Mouse (Mus musculus): ENCODE results near the gene Prdm16. TPM values are rescaled to one million over a fixed set of nuclear protein-coding genes. Genes with fewer than 3 reads are reported as not detected.

Gene Prdm16
- polyA plus RNA-seq, 1 experiment from 2014 or later = 22.4 TPM

- no peak overlapping the region for H3K4me2 ChIP-seq
- H3K9me3 ChIP-seq = no peaks in the 10 kb centered on the region
- 71% methylated on average over 24 of the region's 24 CpGs for WGBS
- H3K4me3 ChIP-seq = no peak overlapping the region
- no peak for ATAC-seq (ENCODE audit: borderline replicate concordance, extremely low read depth, low FRiP score, low TSS enrichment)
- no peaks in the 10 kb centered on the region for H3K36me3 ChIP-seq
- H3K27ac ChIP-seq = no peak overlapping the region
- peaks cover 23% of the 10 kb centered on the region for H3K4me1 ChIP-seq
- no peaks in the 10 kb centered on the region for H3K27me3 ChIP-seq
- H3K9ac ChIP-seq = no peak overlapping the region
Observed at GRCm38 (mm10) chr4:154400256-154401171, 236.2 kb downstream of the Prdm16 start.

- Histone ChIP-seq H3K9ac (no peak overlapping the region), H3K4me1 (peaks cover 23% of the 10 kb centered on the region), H3K9me3 (no peaks in the 10 kb centered on the region), H3K27ac (no peak overlapping the region), H3K4me2 (no peak overlapping the region), H3K27me3 (no peaks in the 10 kb centered on the region), H3K4me3 (no peak overlapping the region), H3K36me3 (no peaks in the 10 kb centered on the region)
- WGBS = 79% methylated on average over 11 of the region's 11 CpGs
- ATAC-seq (ENCODE audit: borderline replicate concordance, extremely low read depth, low FRiP score, low TSS enrichment) = no peak
Observed at GRCm38 (mm10) chr4:154399634-154400033, 237.0 kb downstream of the Prdm16 start.

GRCm38 (mm10) chr4:154396652-154397301 lies 239.9 kb downstream of the Prdm16 start:
- Histone ChIP-seq H3K4me1 (peaks cover 27% of the 10 kb centered on the region), H3K9ac (no peak overlapping the region), H3K36me3 (no peaks in the 10 kb centered on the region), H3K4me3 (no peak overlapping the region), H3K27me3 (no peaks in the 10 kb centered on the region), H3K9me3 (no peaks in the 10 kb centered on the region), H3K4me2 (no peak overlapping the region), H3K27ac (no peak overlapping the region)
- no peak for ATAC-seq (ENCODE audit: borderline replicate concordance, extremely low read depth, low FRiP score, low TSS enrichment)
- 84% methylated on average over 14 of the region's 14 CpGs for WGBS

GRCm38 (mm10) chr4:154394123-154394722 lies 242.4 kb downstream of the Prdm16 start:
- no peaks in the 10 kb centered on the region for H3K27me3 ChIP-seq
- H3K4me1 ChIP-seq = peaks cover 28% of the 10 kb centered on the region
- H3K36me3 ChIP-seq = no peaks in the 10 kb centered on the region
- H3K4me2 ChIP-seq = no peak overlapping the region
- no peak overlapping the region for H3K4me3 ChIP-seq
- 67% methylated on average over 7 of the region's 7 CpGs for WGBS
- no peaks in the 10 kb centered on the region for H3K9me3 ChIP-seq
- no peak overlapping the region for H3K9ac ChIP-seq
- ATAC-seq (ENCODE audit: borderline replicate concordance, extremely low read depth, low FRiP score, low TSS enrichment) = no peak
- no peak overlapping the region for H3K27ac ChIP-seq

GRCm38 (mm10) chr4:154393196-154394122 lies 243.2 kb downstream of the Prdm16 start:
- H3K9ac ChIP-seq = no peak overlapping the region

GRCm38 (mm10) chr4:154392641-154393040 lies 244.0 kb downstream of the Prdm16 start:
- H3K27me3 ChIP-seq = no peaks in the 10 kb centered on the region
- no peaks in the 10 kb centered on the region for H3K9me3 ChIP-seq
- ATAC-seq (ENCODE audit: borderline replicate concordance, extremely low read depth, low FRiP score, low TSS enrichment) = no peak
- no peaks in the 10 kb centered on the region for H3K36me3 ChIP-seq
- no peak overlapping the region for H3K9ac ChIP-seq
- H3K4me3 ChIP-seq = no peak overlapping the region
- 45% methylated on average over 1 of the region's 1 CpGs for WGBS
- H3K4me2 ChIP-seq = no peak overlapping the region
- H3K4me1 ChIP-seq = peaks cover 28% of the 10 kb centered on the region
- H3K27ac ChIP-seq = no peak overlapping the region

More at GRCm38 (mm10) chr4:154393196-154394122, 243.2 kb downstream of the Prdm16 start:
- Histone ChIP-seq H3K4me3 (no peak overlapping the region), H3K4me2 (no peak overlapping the region), H3K27me3 (no peaks in the 10 kb centered on the region), H3K36me3 (no peaks in the 10 kb centered on the region), H3K27ac (no peak overlapping the region), H3K9me3 (no peaks in the 10 kb centered on the region), H3K4me1 (peaks cover 28% of the 10 kb centered on the region)
- 18% methylated on average over 18 of the region's 18 CpGs for WGBS
- ATAC-seq (ENCODE audit: borderline replicate concordance, extremely low read depth, low FRiP score, low TSS enrichment) = no peak

- peak; percentile 53; the same call in 1 of the 2 replicates for ATAC-seq (ENCODE audit: borderline replicate concordance, extremely low read depth, low FRiP score, low TSS enrichment)
- H3K9me3 ChIP-seq = no peaks in the 10 kb centered on the region
- H3K4me3 ChIP-seq = no peak overlapping the region
- peak overlapping the region; percentile 42; the same call in 1 of the 2 replicates for H3K27ac ChIP-seq
- 26% methylated on average over 20 of the region's 20 CpGs for whole genome bisulfite sequencing
- H3K4me2 ChIP-seq = peak overlapping the region; percentile 20; the same call in 1 of the 2 replicates
- no peaks in the 10 kb centered on the region for H3K36me3 ChIP-seq
- H3K4me1 ChIP-seq = peaks cover 44% of the 10 kb centered on the region
- H3K9ac ChIP-seq = no peak overlapping the region
- H3K27me3 ChIP-seq = no peaks in the 10 kb centered on the region
Observed at GRCm38 (mm10) chr4:154390333-154391080, 246.2 kb downstream of the Prdm16 start.

GRCm38 (mm10) chr4:154389641-154390040 lies 247.0 kb downstream of the Prdm16 start:
- Histone ChIP-seq H3K27me3 (no peaks in the 10 kb centered on the region), H3K36me3 (no peaks in the 10 kb centered on the region), H3K9me3 (no peaks in the 10 kb centered on the region), H3K4me2 (no peak overlapping the region), H3K4me3 (no peak overlapping the region), H3K27ac (no peak overlapping the region), H3K4me1 (peaks cover 52% of the 10 kb centered on the region), H3K9ac (no peak overlapping the region)
- WGBS = 85% methylated on average over 2 of the region's 2 CpGs
- no peak for ATAC-seq (ENCODE audit: borderline replicate concordance, extremely low read depth, low FRiP score, low TSS enrichment)

- no peak overlapping the region for H3K4me2 ChIP-seq
- peaks cover 42% of the 10 kb centered on the region for H3K4me1 ChIP-seq
- no peaks in the 10 kb centered on the region for H3K36me3 ChIP-seq
- ATAC-seq (ENCODE audit: borderline replicate concordance, extremely low read depth, low FRiP score, low TSS enrichment) = no peak
- H3K9me3 ChIP-seq = no peaks in the 10 kb centered on the region
- 24% methylated on average over 8 of the region's 8 CpGs for WGBS
- H3K4me3 ChIP-seq = no peak overlapping the region
- H3K27ac ChIP-seq = no peak overlapping the region
- H3K9ac ChIP-seq = no peak overlapping the region
- H3K27me3 ChIP-seq = no peaks in the 10 kb centered on the region
Observed at GRCm38 (mm10) chr4:154386810-154387209, 249.9 kb downstream of the Prdm16 start.

GRCm38 (mm10) chr4:154385918-154386317 lies 250.8 kb downstream of the Prdm16 start:
- no peaks in the 10 kb centered on the region for H3K36me3 ChIP-seq
- no peaks in the 10 kb centered on the region for H3K27me3 ChIP-seq
- no peak for ATAC-seq (ENCODE audit: borderline replicate concordance, extremely low read depth, low FRiP score, low TSS enrichment)
- H3K4me1 ChIP-seq = peaks cover 37% of the 10 kb centered on the region
- H3K9me3 ChIP-seq = no peaks in the 10 kb centered on the region
- whole genome bisulfite sequencing = 18% methylated on average over 2 of the region's 2 CpGs
- no peak overlapping the region for H3K4me3 ChIP-seq
- H3K27ac ChIP-seq = no peak overlapping the region
- no peak overlapping the region for H3K9ac ChIP-seq
- H3K4me2 ChIP-seq = no peak overlapping the region
